Mouse (Mus musculus) testis, adult 10 weeks (tissue): Measurements from ENCODE around the gene Cox7b. TPM values are rescaled to one million over a fixed set of nuclear protein-coding genes. Genes with fewer than 3 reads are reported as not detected.

ENCODE experiments used
- polyA plus RNA-seq: library from polyadenylated mRNA; stranded (reverse); fragments of 350-450 nt; fragmentation: Illumina TruSeq; extraction: RNeasy Lipid Tissue Mini Kit (QIAGEN cat#74804); gene quantifications from one replicate; pipeline ENCODE4 v1.2.3, GENCODE M21; 2014; ENCODE audit warnings: low read depth, low replicate concordance

Gene Cox7b
- 36.7 TPM for polyA plus RNA-seq

GRCm38 (mm10) chrX:106015571-106016322 is at the start of gene Cox7b:
Gene Cox7b (plus strand): TSS chrX:106015700.

GRCm38 (mm10) chrX:106011465-106012159 is 3.9 kb upstream of the Cox7b start, which contains the start of gene Magt1:
Gene Magt1 (minus strand): TSS chrX:106011906.

GRCm38 (mm10) chrX:106026418-106027342 is 11.2 kb downstream of the Cox7b start, which contains the start of gene Atp7a:
Gene Atp7a (plus strand): TSS chrX:106027276.

Other genes starting within 250 kb of the Cox7b start
- 27.0 TPM for gene Atrx, start 86.3 kb upstream of the Cox7b start, polyA plus RNA-seq
- 13.1 TPM for gene Magt1, start 3.8 kb upstream of the Cox7b start, polyA plus RNA-seq
- gene Atp7a, start 11.6 kb downstream of the Cox7b start, polyA plus RNA-seq = 15.9 TPM
- gene Tlr13, start 127.5 kb downstream of the Cox7b start, polyA plus RNA-seq = 0.52 TPM
- 15.8 TPM for gene Pgk1, start 171.4 kb downstream of the Cox7b start, polyA plus RNA-seq
- gene Taf9b, start 205.5 kb downstream of the Cox7b start, polyA plus RNA-seq = 36.8 TPM
- not detected for gene Fnd3c2, start 239.7 kb downstream of the Cox7b start, polyA plus RNA-seq